Mouse (Mus musculus) lung, adult 2 months (tissue): ENCODE data around the gene Olfr311. TPM values are rescaled to one million over a fixed set of nuclear protein-coding genes. Genes with fewer than 3 reads are reported as not detected.
"Not testable (repeated sequence)": the region's sequence is repeated elsewhere in the genome, so short reads cannot be mapped to it uniquely, and the experiment has no call there.

Experiments used
- DNase-seq: peaks from one replicate; pipeline ENCODE4 v3.0.0; 2022
- H3K4me1 ChIP-seq: fragments of 200-500 bp; 2 replicates; pipeline ENCODE4 v1.6.1; 2011; ENCODE audit warnings: low read length; ENCODE audit not compliant: control insufficient read depth, insufficient read depth
- H3K4me3 ChIP-seq: fragments of 200-500 bp; replicated peaks from 2 replicates; pipeline ENCODE3; 2011; ENCODE audit warnings: low read depth, mild to moderate bottlenecking, control low read depth, low read length; ENCODE audit errors: extremely low read depth
- CTCF ChIP-seq: fragments of 200-500 bp; IDR thresholded peaks from 2 replicates; pipeline ENCODE4 v1.5.1; 2011; ENCODE audit warnings: mild to moderate bottlenecking, low read length, control low read depth; ENCODE audit not compliant: insufficient read depth
- POLR2A ChIP-seq: fragments of 200-500 bp; IDR thresholded peaks from 2 replicates; pipeline ENCODE4 v1.6.1; 2011; ENCODE audit warnings: low read depth, mild to moderate bottlenecking, control low read depth, low read length, borderline replicate concordance; ENCODE audit errors: extremely low read depth
- WGBS: fragments of 180-500 bp; shearing (Covaris S2); methylation state at CpG from one replicate; pipeline ENCODE4 v1.1.7; 2018; 5-methylcytosine and 5-hydroxymethylcytosine counted together
- polyA plus RNA-seq: library from polyadenylated mRNA; depleted of rRNA; stranded (reverse); fragments of >200 nt; gene quantifications from 2 replicates; pipeline ENCODE4 v1.2.3, GENCODE M21; 2012

The Olfr311 gene
- polyA plus RNA-seq, 1 experiment = not detected

DNA sequence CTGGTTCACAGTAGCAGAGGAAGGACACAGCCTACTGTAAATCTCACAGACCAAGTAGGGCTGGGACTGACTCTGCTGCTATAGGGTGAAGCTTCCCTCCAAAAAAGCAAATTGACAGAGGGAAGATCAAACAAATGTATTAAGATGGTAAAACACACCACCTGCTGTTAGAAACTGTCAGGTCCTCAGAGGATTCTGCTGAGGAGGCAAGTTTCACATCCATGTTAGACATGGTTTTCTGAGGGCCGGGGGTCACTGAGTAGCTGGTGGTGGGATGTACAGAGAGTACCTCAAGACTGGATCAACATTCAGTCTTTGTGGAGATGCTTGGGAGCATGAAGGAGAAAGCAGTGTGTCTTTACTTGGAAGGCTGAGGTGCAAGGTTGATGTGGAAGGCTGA, 23.4 kb upstream of the Olfr311 start:
- no peak overlapping the region for H3K4me3 ChIP-seq
- 83% methylated on average over 1 of the region's 1 CpGs for WGBS

DNA sequence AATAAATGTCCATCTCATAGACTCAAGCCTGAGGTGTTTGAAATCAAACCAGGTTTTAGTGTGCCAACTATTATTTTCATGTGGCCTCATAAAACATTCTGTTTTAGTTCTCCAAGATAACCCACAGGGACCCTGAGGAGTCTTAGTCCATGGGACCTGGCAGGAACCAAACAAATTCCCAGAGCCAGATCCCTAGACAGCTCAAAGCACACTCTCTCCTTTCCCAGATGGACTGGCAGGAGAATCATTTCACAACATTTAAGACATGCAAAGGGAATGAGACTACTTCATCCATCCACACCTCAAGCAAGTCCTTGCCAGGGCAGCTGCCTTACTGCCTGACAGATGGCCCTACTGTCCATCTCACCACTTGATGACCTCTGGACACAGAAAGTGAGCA, 10.1 kb upstream of the Olfr311 start, which contains the start of gene Olfr312:
Gene Olfr312, plus strand, starts transcription at position 301 of the 400 bp plus-strand sequence.
- not testable (repeated sequence) for H3K4me1 ChIP-seq, DNase-seq, H3K4me3 ChIP-seq

More for the DNA sequence above, 23.4 kb upstream of the Olfr311 start:
- no peak for DNase-seq
- no peaks in the 10 kb centered on the region for H3K4me1 ChIP-seq
- TF ChIP-seq POLR2A (no peak), CTCF (no peak)

DNA sequence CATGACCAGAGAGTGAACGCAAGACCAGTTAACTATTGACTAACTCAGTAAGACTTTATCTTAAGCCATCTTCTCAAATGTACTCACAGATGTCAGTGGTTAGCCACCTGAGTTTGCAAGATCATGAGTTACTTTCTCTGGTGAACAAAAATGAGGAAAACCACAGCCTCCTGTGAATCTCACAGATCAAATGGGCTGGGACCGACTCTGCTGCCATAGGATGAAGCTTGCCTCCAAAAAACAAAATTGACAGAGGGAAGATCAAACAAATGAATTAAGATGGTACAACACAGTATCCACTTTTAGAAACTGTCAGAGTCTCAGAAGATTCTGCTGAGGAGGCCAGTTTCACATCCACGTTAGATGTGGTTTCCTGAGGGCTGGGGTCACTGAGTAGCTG, 9.3 kb upstream of the Olfr311 start:
- no peak for TF ChIP-seq POLR2A
- no peak for TF ChIP-seq CTCF
- no peaks in the 10 kb centered on the region for H3K4me1 ChIP-seq
- no peak overlapping the region for H3K4me3 ChIP-seq
- no peak for DNase-seq
- 70% methylated on average over 3 of the region's 3 CpGs for WGBS

DNA sequence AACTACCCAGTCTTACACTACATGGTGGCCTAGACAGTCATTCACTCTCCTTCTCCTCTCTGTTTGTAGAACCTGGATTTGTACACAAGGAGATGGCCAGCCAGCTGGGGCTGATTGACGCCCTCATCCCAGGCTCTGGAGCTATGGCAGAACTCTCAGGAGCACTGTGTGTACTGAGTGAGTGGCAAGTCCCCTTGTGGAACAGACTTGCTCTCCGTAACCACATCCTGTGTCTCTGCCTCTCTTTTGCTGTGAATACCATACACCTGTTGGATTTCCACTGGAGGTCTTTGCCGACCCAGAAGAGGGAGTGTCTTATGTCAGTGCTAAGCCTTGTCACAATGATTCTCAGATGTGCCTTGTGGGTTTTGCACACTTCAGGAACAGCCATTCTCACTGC, 6.5 kb upstream of the Olfr311 start:
- not testable (repeated sequence) for DNase-seq, H3K4me1 ChIP-seq, H3K4me3 ChIP-seq
- 51% methylated on average over 3 of the region's 3 CpGs for WGBS

DNA sequence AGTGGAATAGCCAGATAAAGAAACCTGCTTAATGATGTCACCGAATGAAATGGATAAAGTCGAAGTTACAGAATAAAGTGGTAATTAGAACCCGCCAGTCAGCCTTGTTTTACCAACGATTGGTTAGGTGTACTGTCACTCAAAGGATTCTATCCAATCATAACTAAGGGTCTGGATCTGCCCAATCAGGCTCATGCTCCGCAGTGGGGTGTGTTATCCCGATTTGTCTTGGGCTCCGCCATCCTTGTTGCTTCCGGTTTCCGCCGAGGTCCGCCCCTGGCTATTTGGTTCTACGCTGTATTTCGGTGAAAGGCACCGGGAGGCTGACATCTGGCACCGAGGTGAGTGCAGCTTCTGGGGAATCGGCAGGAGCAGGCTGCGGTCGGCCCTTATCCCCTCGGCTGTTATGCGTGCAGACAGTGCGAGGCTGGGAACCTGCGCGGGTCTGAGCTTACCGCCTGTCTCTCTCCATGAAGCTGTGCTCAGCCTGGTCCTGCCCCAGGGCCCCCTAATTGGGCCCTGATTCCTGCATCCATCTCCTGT, 7.9 kb downstream of the Olfr311 start, which contains the start of gene Gm12258:
Gene Gm12258, plus strand, starts transcription at position 240 of the 543 bp plus-strand sequence.
- DNase-seq = peak; percentile 74

GRCm38 (mm10) chr11:58847636-58848035, 8.6 kb downstream of the Olfr311 start:
- no peak for DNase-seq
- WGBS = 33% methylated on average over 9 of the region's 9 CpGs
- peak overlapping the region; percentile 91 for H3K4me3 ChIP-seq

More for the DNA sequence above, 7.9 kb downstream of the Olfr311 start, which contains the start of gene Gm12258:
- Histone ChIP-seq H3K4me1 (peaks cover 5% of the 10 kb centered on the region; the same call in 1 of the 2 replicates), H3K4me3 (peak within 1 kb of the TSS; percentile 91)
- WGBS = under 1% methylated on average over 24 of the region's 24 CpGs
- peak; percentile 83; the same call in 1 of the 2 replicates for TF ChIP-seq POLR2A
- TF ChIP-seq CTCF = no peak

GRCm38 (mm10) chr11:58849731-58850130, 10.7 kb downstream of the Olfr311 start:
- no peak overlapping the region for H3K4me3 ChIP-seq
- TF ChIP-seq POLR2A (no peak), CTCF (no peak)
- H3K4me1 ChIP-seq = peaks cover 5% of the 10 kb centered on the region; the same call in 1 of the 2 replicates
- 63% methylated on average over 2 of the region's 2 CpGs for WGBS
- no peak for DNase-seq

More at GRCm38 (mm10) chr11:58847636-58848035, 8.6 kb downstream of the Olfr311 start:
- peaks cover 5% of the 10 kb centered on the region; the same call in 1 of the 2 replicates for H3K4me1 ChIP-seq
- no peak for TF ChIP-seq POLR2A
- TF ChIP-seq CTCF = no peak

DNA sequence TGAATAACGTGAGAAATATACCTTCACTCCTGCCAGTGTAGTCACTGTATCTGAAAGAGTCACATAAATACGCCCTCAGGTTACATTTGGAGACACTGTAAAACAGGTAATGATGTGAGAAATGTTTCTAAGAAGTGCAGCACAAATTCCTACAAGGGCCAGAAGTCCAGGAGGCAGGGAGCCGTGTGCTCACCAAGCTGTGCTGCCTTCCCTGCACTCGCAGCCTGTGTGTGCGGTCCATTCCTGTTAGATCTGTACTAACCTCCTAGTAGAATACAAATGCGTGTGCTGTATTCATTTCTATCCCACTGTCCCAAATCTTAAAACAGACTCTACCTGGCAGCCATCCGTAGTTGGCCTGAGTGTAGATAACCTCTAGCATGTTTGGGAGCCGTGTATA, 21.7 kb downstream of the Olfr311 start:
- WGBS = 97% methylated on average over 8 of the region's 8 CpGs

GRCm38 (mm10) chr11:58867039-58867953, 28.2 kb downstream of the Olfr311 start, which contains the start of gene 2810021J22Rik:
2810021J22Rik (plus strand) TSS chr11:58867216.
- Histone ChIP-seq H3K4me3 (peak within 1 kb of the TSS; percentile 75), H3K4me1 (peaks cover 4% of the 10 kb centered on the region)
- WGBS = 5% methylated on average over 37 of the region's 37 CpGs
- peak; percentile 75 for DNase-seq
- TF ChIP-seq CTCF (no peak), POLR2A (peak; percentile 52; the same call in 1 of the 2 replicates)

More for the DNA sequence above, 21.7 kb downstream of the Olfr311 start:
- TF ChIP-seq POLR2A = no peak
- Histone ChIP-seq H3K4me3 (no peak overlapping the region), H3K4me1 (no peaks in the 10 kb centered on the region)
- DNase-seq = no peak

DNA sequence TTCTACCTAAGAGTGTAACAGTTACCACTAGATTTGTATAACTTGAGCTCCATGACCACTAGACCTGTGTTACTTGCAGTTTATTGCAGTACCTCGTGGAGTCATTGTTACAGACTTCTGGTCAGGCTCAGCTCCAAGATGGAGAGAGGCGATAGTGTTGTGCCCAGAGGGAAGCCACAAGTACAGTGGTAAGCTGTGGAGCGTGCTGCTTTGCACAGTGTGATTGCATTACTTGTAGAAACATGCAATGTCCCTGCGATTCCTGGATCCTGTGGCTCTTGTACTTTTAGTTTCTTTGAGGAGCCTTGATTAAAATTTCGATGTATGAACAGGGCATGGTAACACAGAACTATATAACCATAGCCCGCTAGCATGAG, 28.9 kb downstream of the Olfr311 start:
- no peak for TF ChIP-seq CTCF
- no peak for TF ChIP-seq POLR2A

More for the DNA sequence above, 28.9 kb downstream of the Olfr311 start:
- WGBS = 73% methylated on average over 6 of the region's 6 CpGs
- no peak for DNase-seq
- H3K4me1 ChIP-seq = peaks cover 4% of the 10 kb centered on the region
- H3K4me3 ChIP-seq = no peak overlapping the region
